Mouse (Mus musculus) CD4-positive, CD25-positive, alpha-beta regulatory T cell, adult 4 months (primary cell): ENCODE results near the gene Ttc16. TPM values are rescaled to one million over a fixed set of nuclear protein-coding genes. Genes with fewer than 3 reads are reported as not detected.
A peak's percentile ranks its signal among the peaks of the same experiment; 100 is the strongest.

ENCODE experiments used
- ATAC-seq: one replicate; pipeline ENCODE4 v1.8.0; 2017
- polyA plus RNA-seq, 2 experiments: library from polyadenylated mRNA; unstranded; fragments of 100-300 nt; shearing (Covaris generic); gene quantifications; one replicate each; pipeline ENCODE4 v1.2.1; 2017

Ttc16 gene
- polyA plus RNA-seq, 2 experiments from 2014 or later = 1.4 to 1.6 TPM

- ATAC-seq = no peak
These were observed 33.9 kb downstream of the Ttc16 start for GRCm38 (mm10) chr2:32741273-32742172.

GRCm38 (mm10) chr2:32740916-32741272 lies 34.5 kb downstream of the Ttc16 start, which contains the start of gene 6330409D20Rik:
TSS of gene 6330409D20Rik (minus strand) at chr2:32741016.
- no peak for ATAC-seq

- no peak for ATAC-seq
These were observed 36.1 kb downstream of the Ttc16 start for GRCm38 (mm10) chr2:32739311-32739710.

- ATAC-seq = no peak
These were observed 38.4 kb downstream of the Ttc16 start for GRCm38 (mm10) chr2:32737008-32737407.

GRCm38 (mm10) chr2:32736306-32736829 lies 39.1 kb downstream of the Ttc16 start:
- no peak for ATAC-seq

GRCm38 (mm10) chr2:32734933-32735332 lies 40.5 kb downstream of the Ttc16 start:
- ATAC-seq = no peak

- no peak for ATAC-seq
These were observed 41.0 kb downstream of the Ttc16 start for GRCm38 (mm10) chr2:32734480-32734879.

- ATAC-seq = no peak
These were observed 42.7 kb downstream of the Ttc16 start for GRCm38 (mm10) chr2:32732695-32733094.

- no peak for ATAC-seq
These were observed 43.5 kb downstream of the Ttc16 start for GRCm38 (mm10) chr2:32731911-32732310.

GRCm38 (mm10) chr2:32730854-32731253 lies 44.6 kb downstream of the Ttc16 start:
- ATAC-seq = no peak

- ATAC-seq = no peak
These were observed 45.9 kb downstream of the Ttc16 start for GRCm38 (mm10) chr2:32729547-32729946.

GRCm38 (mm10) chr2:32728463-32728862 lies 47.0 kb downstream of the Ttc16 start:
- ATAC-seq = no peak

- peak; percentile 48 for ATAC-seq
These were observed 48.0 kb downstream of the Ttc16 start for GRCm38 (mm10) chr2:32727435-32727834.

- peak; percentile 57 for ATAC-seq
These were observed 50.3 kb downstream of the Ttc16 start for GRCm38 (mm10) chr2:32724832-32725790.

- no peak for ATAC-seq
These were observed 51.3 kb downstream of the Ttc16 start for GRCm38 (mm10) chr2:32724149-32724548.

GRCm38 (mm10) chr2:32722581-32722980 lies 52.9 kb downstream of the Ttc16 start:
- peak; percentile 16 for ATAC-seq

- ATAC-seq = peak; percentile 68
These were observed 53.4 kb downstream of the Ttc16 start for GRCm38 (mm10) chr2:32722046-32722445.

- ATAC-seq = no peak
These were observed 54.7 kb downstream of the Ttc16 start, which contains the start of gene Sh2d3c for GRCm38 (mm10) chr2:32720681-32721229. TSS of gene Sh2d3c (plus strand) at chr2:32721055.

- no peak for ATAC-seq
These were observed 55.4 kb downstream of the Ttc16 start for GRCm38 (mm10) chr2:32720053-32720452.

- no peak for ATAC-seq
These were observed 56.7 kb downstream of the Ttc16 start for GRCm38 (mm10) chr2:32718761-32719160.

GRCm38 (mm10) chr2:32714987-32715425 lies 60.4 kb downstream of the Ttc16 start:
- peak; percentile 44 for ATAC-seq
